Mouse (Mus musculus) ES-Bruce4 (cell line): ENCODE measurements around the gene Tjap1.

Experiments
- CTCF ChIP-seq: IDR thresholded peaks from one replicate; pipeline ENCODE4 v1.8.1; 2011; ENCODE audit warnings: low read depth, low read length
- EP300 ChIP-seq: IDR thresholded peaks from 2 replicates; pipeline ENCODE4 v1.6.1; 2011; ENCODE audit warnings: low read depth, low read length; ENCODE audit not compliant: insufficient read depth
- POLR2A ChIP-seq: IDR thresholded peaks from one replicate; pipeline ENCODE4 v1.8.1; 2011; ENCODE audit warnings: low read length; ENCODE audit not compliant: insufficient read depth

- TF ChIP-seq POLR2A = no peak
- no peak for TF ChIP-seq EP300
- TF ChIP-seq CTCF = no peak
These were observed 13.8 kb upstream of the Tjap1 start for GRCm38 (mm10) chr17:46296601-46297000.
